Mouse (Mus musculus): ENCODE data around the gene 2210017I01Rik. TPM values are rescaled to one million over a fixed set of nuclear protein-coding genes. Genes with fewer than 3 reads are reported as not detected.

The 2210017I01Rik gene
- total RNA-seq, 2 experiments from 2014 or later, result not detected

GRCm38 (mm10) chr3:92568752-92569151, 38.5 kb downstream of the 2210017I01Rik start:
- no peak for DNase-seq (ENCODE audit: low spot score in 2 of 2)

- DNase-seq (ENCODE audit: low spot score in 2 of 2), result no peak
These were observed 41.9 kb downstream of the 2210017I01Rik start for GRCm38 (mm10) chr3:92565418-92565817.

Other genes starting within 250 kb of the 2210017I01Rik start
- gene Sprr2f, start 242.3 kb downstream of the 2210017I01Rik start, total RNA-seq (2021), result not detected
- not detected for gene Sprr2h, start 221.8 kb downstream of the 2210017I01Rik start, total RNA-seq (2021)
- gene Sprr2i, start 199.5 kb downstream of the 2210017I01Rik start, total RNA-seq (2021), result not detected
- gene Sprr2j-ps, start 189.4 kb downstream of the 2210017I01Rik start, total RNA-seq (2021), result not detected
- 10 to 100 TPM in 1 of 2 experiments, 1 to 10 TPM in 1; 9.3 to 12.2 TPM for gene Gm9774, start 178.1 kb downstream of the 2210017I01Rik start, total RNA-seq (2021)
- not detected for gene Sprr2k, start 174.9 kb downstream of the 2210017I01Rik start, total RNA-seq (2021)
- not detected for gene Sprr1b, start 168.7 kb downstream of the 2210017I01Rik start, total RNA-seq (2021)
- not detected for gene Sprr3, start 148.8 kb downstream of the 2210017I01Rik start, total RNA-seq (2021)
- gene Sprr1a, start 121.6 kb downstream of the 2210017I01Rik start, total RNA-seq (2021), result under 1 TPM; 0.39 to 0.68 TPM
- not detected for gene Sprr4, start 107.0 kb downstream of the 2210017I01Rik start, total RNA-seq (2021)
- not detected for gene 2310046K23Rik, start 73.0 kb downstream of the 2210017I01Rik start, total RNA-seq (2021)
- not detected for gene Ivl, start 33.8 kb downstream of the 2210017I01Rik start, total RNA-seq (2021)
- gene Smcp, start 18.5 kb downstream of the 2210017I01Rik start, total RNA-seq (2021), result not detected
- gene Lce6a, start 14.2 kb upstream of the 2210017I01Rik start, total RNA-seq (2021), result not detected
- not detected for gene Lce1a1, start 40.8 kb upstream of the 2210017I01Rik start, total RNA-seq (2021)
- not detected for gene Lce1b, start 49.4 kb upstream of the 2210017I01Rik start, total RNA-seq (2021)
- not detected for gene Lce1a2, start 62.8 kb upstream of the 2210017I01Rik start, total RNA-seq (2021)
- not detected for gene Lce1c, start 71.8 kb upstream of the 2210017I01Rik start, total RNA-seq (2021)
- not detected for gene Lce1d, start 79.7 kb upstream of the 2210017I01Rik start, total RNA-seq (2021)
- gene Lce1e, start 101.6 kb upstream of the 2210017I01Rik start, total RNA-seq (2021), result not detected
- not detected for gene Lce1f, start 112.9 kb upstream of the 2210017I01Rik start, total RNA-seq (2021)
- gene Gm38119, start 131.6 kb upstream of the 2210017I01Rik start, total RNA-seq (2021), result not detected
- not detected for gene Lce1g, start 144.8 kb upstream of the 2210017I01Rik start, total RNA-seq (2021)
- gene Lce1h, start 157.6 kb upstream of the 2210017I01Rik start, total RNA-seq (2021), result not detected
- not detected for gene Lce1i, start 171.4 kb upstream of the 2210017I01Rik start, total RNA-seq (2021)
- gene Lce1j, start 183.0 kb upstream of the 2210017I01Rik start, total RNA-seq (2021), result not detected
- gene Lce1k, start 200.4 kb upstream of the 2210017I01Rik start, total RNA-seq (2021), result not detected
- gene Kprp, start 219.8 kb upstream of the 2210017I01Rik start, total RNA-seq (2021), result not detected
- gene Lce1l, start 243.8 kb upstream of the 2210017I01Rik start, total RNA-seq (2021), result not detected